8 mouse cellular contexts compared by ENCODE assay signal in the genomic region with DNA sequence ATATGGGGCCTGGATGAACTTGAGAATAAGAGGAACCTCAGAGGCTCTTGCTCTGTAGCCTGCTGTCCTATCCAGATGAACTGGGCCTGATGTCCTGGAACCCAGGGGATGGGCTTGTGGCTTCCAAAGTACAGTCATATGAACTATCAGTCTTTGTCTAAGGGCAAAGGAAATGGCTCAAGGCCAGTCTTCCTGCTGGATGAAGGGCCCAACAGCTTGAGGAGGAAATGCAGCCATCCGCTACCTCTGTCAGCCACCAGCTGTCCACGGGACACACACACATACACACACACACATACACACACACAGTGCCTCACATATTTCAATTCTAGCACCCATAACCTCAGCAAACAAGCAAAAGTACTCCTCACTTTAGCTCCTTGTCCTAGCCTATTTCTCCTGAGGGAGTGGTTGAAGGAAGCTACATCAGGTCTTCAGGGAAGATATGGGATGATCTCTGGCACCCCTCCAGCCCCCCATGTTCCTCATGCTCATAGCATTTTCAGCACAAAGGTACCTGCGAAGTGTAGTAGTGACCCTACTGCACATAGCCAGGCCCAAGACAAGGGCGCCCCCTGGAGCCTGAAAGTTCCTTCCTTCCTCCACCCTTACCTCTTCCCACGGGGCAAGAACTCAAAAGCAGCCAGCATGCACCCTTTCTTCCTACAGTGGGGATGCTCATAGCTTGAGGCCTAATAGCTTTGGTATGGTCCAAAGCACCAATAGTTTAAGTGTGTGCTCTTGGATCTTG.
DNase-seq lines count a peak whose midpoint lies in the region; ATAC-seq and TF ChIP-seq lines count a peak whose summit lies in the region.

No protein-coding gene starts in this region.

- intact Hi-C loops in heart, postnatal 10 days (cut with DNase I) = loop anchor here (1.0 to 10.0 kb wide), 3 partner anchors 68 to 246 kb away; no protein-coding TSS in a partner anchor

- peak; percentile 93 for TF ChIP-seq CTCF in liver, postnatal 0 days (IDR thresholded peaks at IDR 0.05; ENCODE audit: low read depth)

- H3K36me3 ChIP-seq in liver, postnatal 0 days (replicated peaks; ENCODE audit: insufficient read depth, low read length) = no peaks in the 10 kb centered on the region; the same call in 1 of the 2 replicates

- peak; percentile 38 for DNase-seq in right cerebral cortex, postnatal 14 days
- no peak for DNase-seq in right cerebral cortex, adult 18-20 months
- DNase-seq in adrenal gland, postnatal 36 days = peak; percentile 75 to 88
- peak; percentile 66 to 83 for DNase-seq in heart, postnatal 10 days
- DNase-seq in liver, postnatal 0 days = peak; percentile 83
- DNase-seq in testis, postnatal 10 days (ENCODE audit: low spot score) = peak; percentile 86
- no peak for DNase-seq in frontal cortex, postnatal 10 days (ENCODE audit: low spot score in 2 of 2)

- 49% methylated on average over 5 of the region's 5 CpGs for WGBS in liver, postnatal 0 days (ENCODE audit: insufficient replicate concordance)

- peaks cover 17% of the 10 kb centered on the region; the same call in 1 of the 2 replicates for H3K4me1 ChIP-seq in liver, postnatal 0 days (ENCODE audit: insufficient read depth)

- H3K9me3 ChIP-seq in liver, postnatal 0 days (ENCODE audit: low read length) = no peaks in the 10 kb centered on the region

- H3K27ac ChIP-seq in liver, postnatal 0 days (ENCODE audit: low read depth) = 0 out of 2 replicates have a peak overlapping the region, but pooled peaks have one; percentile 22

- H3K4me3 ChIP-seq in liver, postnatal 0 days (ENCODE audit: low read depth, low read length) = no peak overlapping the region

- no peak overlapping the region for H3K4me2 ChIP-seq in liver, postnatal 0 days (ENCODE audit: low read depth, low read length)

- no peak overlapping the region for H3K9ac ChIP-seq in liver, postnatal 0 days (replicated peaks)

- TF ChIP-seq EP300 in liver, postnatal 0 days (IDR thresholded peaks at IDR 0.05; ENCODE audit: low read depth) = no peak

- peak; percentile 62 for ATAC-seq in liver, postnatal 0 days
- no peak for ATAC-seq in monocyte, adult 5-6 weeks (replicated peaks; ENCODE audit: insufficient number of reproducible peaks, low FRiP score, low TSS enrichment, poor library complexity, severe bottlenecking)

- no peaks in the 10 kb centered on the region for H3K27me3 ChIP-seq in liver, postnatal 0 days (ENCODE audit: insufficient read depth, low read length)

Comparison
In these comparisons a context has a peak if more than half of its experiments do, and no peak if none do; other contexts are left out.
1. DNase-seq: peak in right cerebral cortex, postnatal 14 days (single experiment), adrenal gland, postnatal 36 days (2 of 2), heart, postnatal 10 days (2 of 2), liver, postnatal 0 days (single experiment) and testis, postnatal 10 days (single experiment); none in right cerebral cortex, adult 18-20 months (single experiment) and frontal cortex, postnatal 10 days (0 of 2).